Mouse (Mus musculus): ENCODE measurements around the gene Epha3. TPM values are rescaled to one million over a fixed set of nuclear protein-coding genes. Genes with fewer than 3 reads are reported as not detected.

Gene Epha3
- polyA plus RNA-seq, 1 experiment from 2014 or later = 40.1 TPM

DNA sequence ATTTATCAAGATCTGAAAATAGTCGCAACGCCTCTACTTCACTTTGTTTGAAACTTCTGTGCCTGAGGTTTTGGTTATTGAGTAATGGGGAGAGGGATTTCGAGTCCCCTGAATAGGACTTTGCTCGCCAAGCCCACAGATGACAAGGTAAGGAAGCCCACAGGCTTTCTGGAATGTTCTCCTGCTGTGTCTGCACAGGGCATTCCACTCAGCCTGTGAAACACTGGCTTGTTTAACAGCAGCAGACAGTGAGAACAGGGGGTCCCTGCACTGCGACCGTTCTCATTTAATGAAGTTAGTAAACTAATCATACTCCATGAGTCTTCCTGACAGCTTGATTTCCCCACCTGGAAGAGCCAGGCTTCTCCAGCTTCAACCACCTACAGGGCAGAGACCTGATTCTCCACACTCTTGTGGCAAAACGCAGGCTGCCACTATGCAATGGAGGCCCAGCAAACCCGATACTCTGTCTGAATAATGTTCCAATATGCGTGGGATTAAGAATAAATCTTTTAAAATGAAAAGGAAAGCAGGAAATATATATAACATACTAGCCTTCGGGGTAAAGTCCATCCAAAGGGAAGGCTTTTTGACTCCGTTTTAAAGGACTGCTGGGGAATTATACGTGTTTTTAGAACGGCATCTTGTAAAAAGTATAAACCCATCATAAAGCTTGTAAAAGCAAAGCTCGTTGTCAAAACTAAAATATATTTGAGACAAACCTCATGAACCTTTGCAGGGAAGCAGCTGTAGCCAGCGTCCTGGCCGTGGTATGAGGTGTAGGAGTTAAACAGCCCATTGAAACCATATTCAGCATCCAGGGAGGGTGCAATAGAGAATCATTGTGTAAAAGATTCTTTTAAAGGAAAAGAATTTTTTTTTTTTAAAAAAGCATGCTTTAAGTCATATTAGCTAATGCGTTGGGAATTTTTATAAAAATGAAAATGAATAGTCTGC, 156.8 kb downstream of the Epha3 start:
- 79% methylated on average over 17 of the region's 17 CpGs for WGBS
- H3K27ac ChIP-seq = peak overlapping the region; percentile 36; the same call in 1 of the 2 replicates
- H3K4me1 ChIP-seq (replicated peaks) = peaks cover 5% of the 10 kb centered on the region; the same call in 1 of the 2 replicates
- no peak for ATAC-seq (ENCODE audit: low FRiP score)
- no peaks in the 10 kb centered on the region for H3K9me3 ChIP-seq
- H3K4me3 ChIP-seq = no peak overlapping the region
- no peak overlapping the region for H3K9ac ChIP-seq
- no peaks in the 10 kb centered on the region for H3K36me3 ChIP-seq
- no peaks in the 10 kb centered on the region for H3K27me3 ChIP-seq
- H3K4me2 ChIP-seq = no peak overlapping the region

- no peak for ATAC-seq (ENCODE audit: low FRiP score)
- no peak overlapping the region for H3K4me2 ChIP-seq
- 85% methylated on average over 3 of the region's 3 CpGs for WGBS
- no peak overlapping the region for H3K27ac ChIP-seq
- H3K4me1 ChIP-seq (replicated peaks) = no peaks in the 10 kb centered on the region
- H3K4me3 ChIP-seq = no peak overlapping the region
- no peaks in the 10 kb centered on the region for H3K36me3 ChIP-seq
- H3K9ac ChIP-seq = no peak overlapping the region
- H3K27me3 ChIP-seq = no peaks in the 10 kb centered on the region
- H3K9me3 ChIP-seq = no peaks in the 10 kb centered on the region
Measured at GRCm38 (mm10) chr16:63689371-63689770, 174.6 kb downstream of the Epha3 start.

DNA sequence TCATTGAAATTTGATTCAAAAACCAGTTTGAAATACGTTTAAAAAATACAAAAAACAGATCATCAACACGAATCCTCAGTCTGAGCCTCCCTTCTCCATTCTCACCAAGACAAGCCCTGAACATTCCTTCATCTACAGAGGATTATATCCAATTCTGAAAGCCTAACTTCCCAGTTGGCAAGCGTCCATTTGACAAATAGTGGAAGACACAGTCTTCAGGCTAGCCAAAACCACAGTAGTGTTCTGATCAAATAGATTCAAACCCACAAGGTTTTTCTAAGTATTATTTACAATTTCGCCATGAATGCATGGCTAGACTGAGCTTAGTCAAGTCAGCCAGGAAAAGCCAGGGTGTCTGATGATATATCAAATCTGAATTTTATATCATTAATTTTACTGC, 179.8 kb downstream of the Epha3 start:
- Histone ChIP-seq H3K4me2 (no peak overlapping the region), H3K4me1 (replicated peaks) (no peaks in the 10 kb centered on the region), H3K27ac (no peak overlapping the region), H3K27me3 (no peaks in the 10 kb centered on the region), H3K36me3 (no peaks in the 10 kb centered on the region), H3K4me3 (no peak overlapping the region), H3K9me3 (no peaks in the 10 kb centered on the region), H3K9ac (no peak overlapping the region)
- WGBS = 88% methylated on average over 4 of the region's 4 CpGs
- ATAC-seq (ENCODE audit: low FRiP score) = no peak

DNA sequence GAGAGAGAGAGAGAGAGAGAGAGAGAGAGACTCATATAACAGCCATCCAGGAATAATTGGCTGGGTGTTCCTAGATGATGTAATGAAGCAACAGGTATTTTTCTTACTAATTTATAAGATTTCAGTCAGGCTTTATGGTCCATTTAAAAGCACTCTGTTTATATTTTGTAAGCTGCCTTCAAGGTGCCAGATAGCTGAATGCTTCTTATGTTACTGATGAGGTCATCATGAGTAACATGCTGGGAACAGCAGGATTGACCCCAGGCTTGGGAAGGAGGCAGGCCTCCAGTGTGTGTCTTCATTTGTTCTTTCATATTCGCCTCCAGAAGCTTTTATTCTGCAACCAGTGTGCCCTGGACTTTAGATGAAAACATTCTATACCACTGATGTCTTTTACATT, 189.5 kb downstream of the Epha3 start:
- Histone ChIP-seq H3K9ac (no peak overlapping the region), H3K4me2 (no peak overlapping the region), H3K4me1 (replicated peaks) (no peaks in the 10 kb centered on the region), H3K36me3 (no peaks in the 10 kb centered on the region), H3K27ac (no peak overlapping the region), H3K4me3 (no peak overlapping the region), H3K27me3 (no peaks in the 10 kb centered on the region), H3K9me3 (no peaks in the 10 kb centered on the region)
- no peak for ATAC-seq (ENCODE audit: low FRiP score)
- WGBS = 31% methylated on average over 1 of the region's 1 CpGs

GRCm38 (mm10) chr16:63673236-63673840, 190.6 kb downstream of the Epha3 start:
- Histone ChIP-seq H3K4me3 (no peak overlapping the region), H3K4me2 (no peak overlapping the region), H3K27ac (no peak overlapping the region), H3K27me3 (no peaks in the 10 kb centered on the region), H3K9me3 (no peaks in the 10 kb centered on the region), H3K36me3 (no peaks in the 10 kb centered on the region), H3K9ac (no peak overlapping the region), H3K4me1 (replicated peaks) (no peaks in the 10 kb centered on the region)
- no peak for ATAC-seq (ENCODE audit: low FRiP score)
- 89% methylated on average over 9 of the region's 9 CpGs for WGBS

GRCm38 (mm10) chr16:63665897-63666464, 198.0 kb downstream of the Epha3 start:
- no peak overlapping the region for H3K27ac ChIP-seq
- 87% methylated on average over 3 of the region's 3 CpGs for WGBS
- no peak overlapping the region for H3K9ac ChIP-seq
- no peak overlapping the region for H3K4me2 ChIP-seq
- H3K4me1 ChIP-seq (replicated peaks) = no peaks in the 10 kb centered on the region
- no peak overlapping the region for H3K4me3 ChIP-seq
- H3K27me3 ChIP-seq = no peaks in the 10 kb centered on the region
- ATAC-seq (ENCODE audit: low FRiP score) = no peak
- H3K36me3 ChIP-seq = no peaks in the 10 kb centered on the region
- no peaks in the 10 kb centered on the region for H3K9me3 ChIP-seq

DNA sequence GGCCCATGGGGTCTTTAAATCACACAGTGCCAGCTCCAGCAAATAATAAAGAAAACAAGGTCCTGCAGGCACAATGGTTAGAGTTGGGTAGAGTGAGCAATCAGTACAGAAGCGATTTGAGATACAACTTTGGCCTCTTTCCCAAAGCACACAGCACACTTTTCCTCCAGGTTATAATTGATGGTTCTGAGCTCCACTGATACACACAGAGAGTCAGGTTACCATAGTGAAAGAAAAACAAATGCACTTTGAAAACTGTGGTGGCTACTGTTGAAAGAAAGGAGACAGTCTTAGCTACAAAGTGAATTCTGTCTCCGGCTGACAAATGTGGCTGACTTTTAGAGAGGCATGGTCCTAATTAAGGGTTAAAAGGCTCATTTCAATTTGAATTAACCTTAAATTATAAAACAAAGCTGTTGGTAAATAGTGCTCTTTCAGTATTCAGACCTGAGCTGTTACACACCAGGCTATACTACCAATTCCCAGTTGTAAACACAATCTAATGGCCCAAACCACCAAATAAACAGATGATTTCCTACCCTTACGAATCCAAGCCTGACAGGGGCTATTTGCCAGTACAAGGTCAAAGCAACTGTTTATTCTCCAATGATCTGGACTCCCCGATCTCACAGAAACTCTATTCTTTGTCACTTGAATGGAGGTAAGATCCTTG, 205.5 kb downstream of the Epha3 start:
- no peak overlapping the region for H3K9ac ChIP-seq
- H3K4me3 ChIP-seq = no peak overlapping the region
- peak overlapping the region; percentile 14; the same call in 1 of the 2 replicates for H3K27ac ChIP-seq
- peaks cover 13% of the 10 kb centered on the region for H3K4me1 ChIP-seq (replicated peaks)
- H3K36me3 ChIP-seq = no peaks in the 10 kb centered on the region
- peak; percentile 75 for ATAC-seq (ENCODE audit: low FRiP score)
- 28% methylated on average over 4 of the region's 4 CpGs for WGBS
- H3K9me3 ChIP-seq = no peaks in the 10 kb centered on the region
- no peak overlapping the region for H3K4me2 ChIP-seq
- no peaks in the 10 kb centered on the region for H3K27me3 ChIP-seq

- no peak for ATAC-seq (ENCODE audit: low FRiP score)
- Histone ChIP-seq H3K36me3 (no peaks in the 10 kb centered on the region), H3K4me1 (replicated peaks) (peaks cover 13% of the 10 kb centered on the region), H3K27me3 (no peaks in the 10 kb centered on the region), H3K9ac (no peak overlapping the region), H3K4me2 (no peak overlapping the region), H3K27ac (no peak overlapping the region), H3K4me3 (no peak overlapping the region), H3K9me3 (no peaks in the 10 kb centered on the region)
- 45% methylated on average over 2 of the region's 2 CpGs for WGBS
Measured at GRCm38 (mm10) chr16:63657743-63658142, 206.2 kb downstream of the Epha3 start.

GRCm38 (mm10) chr16:63653393-63653918, 210.5 kb downstream of the Epha3 start:
- Histone ChIP-seq H3K9me3 (no peaks in the 10 kb centered on the region), H3K4me1 (replicated peaks) (peaks cover 7% of the 10 kb centered on the region), H3K9ac (no peak overlapping the region), H3K27ac (no peak overlapping the region), H3K36me3 (no peaks in the 10 kb centered on the region), H3K4me2 (no peak overlapping the region), H3K27me3 (no peaks in the 10 kb centered on the region), H3K4me3 (no peak overlapping the region)
- 86% methylated on average over 5 of the region's 5 CpGs for WGBS
- no peak for ATAC-seq (ENCODE audit: low FRiP score)

GRCm38 (mm10) chr16:63650760-63651159, 213.2 kb downstream of the Epha3 start:
- no peak overlapping the region for H3K9ac ChIP-seq
- 78% methylated on average over 3 of the region's 3 CpGs for WGBS
- no peak for ATAC-seq (ENCODE audit: low FRiP score)

DNA sequence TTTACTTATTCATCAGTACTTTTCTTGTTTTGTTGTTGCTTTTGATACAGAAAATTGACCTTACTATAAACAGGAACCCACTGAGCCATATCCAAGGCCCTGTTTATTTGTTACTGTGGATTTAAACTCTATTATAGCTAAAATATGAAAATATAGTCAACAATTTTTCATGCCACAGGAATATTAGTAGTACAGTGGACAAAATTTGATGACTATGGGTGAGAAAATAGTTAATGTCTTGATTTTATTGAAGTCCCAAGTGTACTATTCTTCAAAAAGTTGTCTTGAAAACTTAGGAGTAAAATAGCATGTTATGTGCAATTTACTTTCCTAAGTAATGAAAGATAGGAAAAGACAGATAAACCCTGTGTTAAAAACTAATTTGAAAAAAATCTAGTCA, 217.4 kb downstream of the Epha3 start:
- ATAC-seq (ENCODE audit: low FRiP score) = no peak

More at GRCm38 (mm10) chr16:63650760-63651159, 213.2 kb downstream of the Epha3 start:
- Histone ChIP-seq H3K27me3 (no peaks in the 10 kb centered on the region), H3K4me3 (no peak overlapping the region), H3K27ac (no peak overlapping the region), H3K9me3 (no peaks in the 10 kb centered on the region), H3K4me2 (no peak overlapping the region), H3K36me3 (no peaks in the 10 kb centered on the region), H3K4me1 (replicated peaks) (no peaks in the 10 kb centered on the region)

DNA sequence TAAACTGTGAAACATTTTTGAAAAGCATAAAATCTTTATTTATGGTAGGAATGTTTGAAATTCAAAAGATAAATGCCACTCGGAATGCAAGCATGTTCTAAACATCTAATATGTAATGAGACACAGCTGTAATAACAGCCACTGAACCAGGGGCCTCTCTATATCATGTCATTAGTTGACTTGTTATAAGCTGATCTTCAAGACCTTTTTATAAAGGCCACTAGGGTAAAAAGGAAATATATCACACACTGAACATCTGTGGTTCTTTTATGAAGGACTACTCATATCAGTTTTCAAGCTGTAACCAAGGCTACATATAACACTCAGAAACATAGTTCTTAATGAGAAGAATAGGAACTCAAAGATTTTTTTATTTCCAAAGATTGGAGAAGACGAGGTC, 221.3 kb downstream of the Epha3 start:
- Histone ChIP-seq H3K36me3 (no peaks in the 10 kb centered on the region), H3K27ac (no peak overlapping the region), H3K4me2 (no peak overlapping the region), H3K9me3 (no peaks in the 10 kb centered on the region), H3K27me3 (no peaks in the 10 kb centered on the region), H3K4me3 (no peak overlapping the region), H3K4me1 (replicated peaks) (peaks cover 3% of the 10 kb centered on the region; the same call in 1 of the 2 replicates), H3K9ac (no peak overlapping the region)
- ATAC-seq (ENCODE audit: low FRiP score) = no peak
- 77% methylated on average over 2 of the region's 2 CpGs for WGBS

More for the DNA sequence above, 217.4 kb downstream of the Epha3 start:
- Histone ChIP-seq H3K9ac (no peak overlapping the region), H3K36me3 (no peaks in the 10 kb centered on the region), H3K27ac (no peak overlapping the region), H3K4me1 (replicated peaks) (peaks cover 1% of the 10 kb centered on the region; the same call in 1 of the 2 replicates), H3K27me3 (no peaks in the 10 kb centered on the region), H3K4me2 (no peak overlapping the region), H3K9me3 (no peaks in the 10 kb centered on the region), H3K4me3 (no peak overlapping the region)

Measured in hindbrain, embryonic 13.5 days (tissue).